Mouse (Mus musculus): Measurements from ENCODE around the gene Gabrg3. TPM values are rescaled to one million over a fixed set of nuclear protein-coding genes. Genes with fewer than 3 reads are reported as not detected.

The Gabrg3 gene
- polyA plus RNA-seq, 1 experiment = not detected

DNA sequence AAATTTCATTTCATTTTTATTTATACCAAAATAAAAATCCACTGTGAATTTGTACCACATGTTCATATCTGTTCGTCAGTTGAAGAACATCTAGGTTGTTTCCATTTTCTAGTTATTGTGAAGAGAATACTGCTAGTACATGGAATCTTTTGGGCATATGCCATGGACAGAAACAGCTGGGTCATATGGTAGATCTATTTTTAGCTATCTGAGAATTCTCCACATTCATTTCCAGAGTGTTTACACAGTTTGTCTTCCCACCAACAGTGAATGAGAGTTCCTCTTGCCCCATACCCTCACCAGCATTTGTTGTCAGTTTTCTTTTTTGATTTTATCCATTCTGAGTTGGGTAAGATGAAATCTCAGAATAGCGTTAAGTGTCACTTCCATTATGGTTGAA is 75.0 kb downstream of the Gabrg3 start:
- no peak overlapping the region for H3ac ChIP-seq (ENCODE audit: control insufficient read depth, insufficient read length, low read depth)
- TF ChIP-seq MYOG (IDR thresholded peaks at IDR 0.05; ENCODE audit: control insufficient read depth, extremely low read depth, insufficient read length) = no peak
- no peak for TF ChIP-seq MYOD1 (IDR thresholded peaks at IDR 0.05; ENCODE audit: control insufficient read depth, insufficient read length, low read depth)
- TF ChIP-seq CTCF (IDR thresholded peaks at IDR 0.05; ENCODE audit: control insufficient read depth, insufficient read depth, insufficient read length) = no peak
- no peaks in the 10 kb centered on the region for H3K36me3 ChIP-seq (ENCODE audit: control insufficient read depth, insufficient read depth)
- H3K79me2 ChIP-seq (ENCODE audit: control insufficient read depth, insufficient read depth) = no peaks in the 10 kb centered on the region
- H3K4me3 ChIP-seq (ENCODE audit: insufficient read depth, poor library complexity, severe bottlenecking) = no peak overlapping the region
- H3K27me3 ChIP-seq (ENCODE audit: control insufficient read depth, insufficient read depth, insufficient read length) = no peaks in the 10 kb centered on the region
- no peaks in the 10 kb centered on the region for H3K79me3 ChIP-seq (ENCODE audit: low read depth)

GRCm38 (mm10) chr7:57307337-57307736 is 79.7 kb downstream of the Gabrg3 start:
- Histone ChIP-seq H3K79me2 (ENCODE audit: control insufficient read depth, insufficient read depth) (no peaks in the 10 kb centered on the region), H3K4me3 (ENCODE audit: insufficient read depth, poor library complexity, severe bottlenecking) (no peak overlapping the region), H3K27me3 (ENCODE audit: control insufficient read depth, insufficient read depth, insufficient read length) (no peaks in the 10 kb centered on the region), H3ac (ENCODE audit: control insufficient read depth, insufficient read length, low read depth) (no peak overlapping the region), H3K79me3 (ENCODE audit: low read depth) (no peaks in the 10 kb centered on the region), H3K36me3 (ENCODE audit: control insufficient read depth, insufficient read depth) (no peaks in the 10 kb centered on the region)
- TF ChIP-seq CTCF (IDR thresholded peaks at IDR 0.05; ENCODE audit: control insufficient read depth, insufficient read depth, insufficient read length) = no peak
- no peak for TF ChIP-seq MAX (IDR thresholded peaks at IDR 0.05)
- no peak for TF ChIP-seq USF1 (IDR thresholded peaks at IDR 0.05; ENCODE audit: low read depth)
- TF ChIP-seq MYOG (IDR thresholded peaks at IDR 0.05; ENCODE audit: control insufficient read depth, extremely low read depth, insufficient read length) = no peak
- no peak for TF ChIP-seq MYOD1 (IDR thresholded peaks at IDR 0.05; ENCODE audit: control insufficient read depth, insufficient read length, low read depth)
- no peak for TF ChIP-seq CEBPB (IDR thresholded peaks at IDR 0.05; ENCODE audit: low read depth)
- TF ChIP-seq FOSL1 (IDR thresholded peaks at IDR 0.05; ENCODE audit: insufficient read depth, low read length, poor library complexity, severe bottlenecking) = no peak

DNA sequence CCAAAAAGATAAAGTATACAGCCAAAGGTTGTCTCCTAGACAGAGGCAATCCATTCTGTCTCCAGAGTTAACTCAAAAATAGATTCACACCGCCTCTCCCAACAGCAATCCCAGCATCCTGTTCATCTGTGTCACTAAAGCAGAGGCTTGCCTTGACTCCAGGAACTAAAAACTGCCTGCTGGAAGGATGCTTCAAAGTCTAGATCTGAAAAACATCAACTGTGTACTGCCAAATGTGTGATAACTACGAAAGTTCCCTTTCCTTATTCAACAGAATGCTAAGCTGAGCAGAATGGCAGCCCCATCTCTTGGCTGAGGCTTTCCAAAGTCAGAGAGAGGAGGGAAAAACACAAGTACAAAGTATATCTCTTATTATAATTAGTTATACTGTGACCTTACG is 90.3 kb downstream of the Gabrg3 start:
- Histone ChIP-seq H3K36me3 (ENCODE audit: control insufficient read depth, insufficient read depth) (no peaks in the 10 kb centered on the region), H3K79me2 (ENCODE audit: control insufficient read depth, insufficient read depth) (no peaks in the 10 kb centered on the region), H3ac (ENCODE audit: control insufficient read depth, insufficient read length, low read depth) (no peak overlapping the region), H3K79me3 (ENCODE audit: low read depth) (no peaks in the 10 kb centered on the region), H3K4me3 (ENCODE audit: insufficient read depth, poor library complexity, severe bottlenecking) (no peak overlapping the region), H3K27me3 (ENCODE audit: control insufficient read depth, insufficient read depth, insufficient read length) (no peaks in the 10 kb centered on the region)
- TF ChIP-seq USF1 (IDR thresholded peaks at IDR 0.05; ENCODE audit: low read depth) (no peak), MYOD1 (IDR thresholded peaks at IDR 0.05; ENCODE audit: control insufficient read depth, insufficient read length, low read depth) (no peak), MYOG (IDR thresholded peaks at IDR 0.05; ENCODE audit: control insufficient read depth, extremely low read depth, insufficient read length) (no peak), CEBPB (IDR thresholded peaks at IDR 0.05; ENCODE audit: low read depth) (no peak), CTCF (IDR thresholded peaks at IDR 0.05; ENCODE audit: control insufficient read depth, insufficient read depth, insufficient read length) (no peak), FOSL1 (IDR thresholded peaks at IDR 0.05; ENCODE audit: insufficient read depth, low read length, poor library complexity, severe bottlenecking) (no peak)

DNA sequence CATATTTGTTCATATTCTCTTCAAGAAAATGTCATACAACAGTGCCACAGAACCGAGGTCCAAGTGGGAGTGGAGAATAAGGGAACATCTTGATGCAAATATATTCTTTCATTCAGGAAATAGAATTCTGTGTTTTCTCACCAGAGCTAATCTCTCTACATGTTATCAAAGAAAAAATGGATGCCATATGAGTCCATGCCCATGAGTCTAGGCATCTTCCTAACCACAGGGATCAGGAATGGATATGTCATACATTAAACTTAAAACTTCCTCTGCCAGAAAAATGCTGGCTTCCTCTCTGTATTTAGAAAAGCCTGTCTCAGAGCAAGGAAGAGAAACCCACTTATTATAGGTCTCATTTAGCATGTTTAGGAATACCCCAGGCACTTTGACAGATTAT is 92.9 kb downstream of the Gabrg3 start:
- Histone ChIP-seq H3ac (ENCODE audit: control insufficient read depth, insufficient read length, low read depth) (no peak overlapping the region), H3K79me3 (ENCODE audit: low read depth) (no peaks in the 10 kb centered on the region), H3K4me3 (ENCODE audit: insufficient read depth, poor library complexity, severe bottlenecking) (no peak overlapping the region), H3K36me3 (ENCODE audit: control insufficient read depth, insufficient read depth) (no peaks in the 10 kb centered on the region), H3K79me2 (ENCODE audit: control insufficient read depth, insufficient read depth) (no peaks in the 10 kb centered on the region), H3K27me3 (ENCODE audit: control insufficient read depth, insufficient read depth, insufficient read length) (no peaks in the 10 kb centered on the region)
- TF ChIP-seq CEBPB (IDR thresholded peaks at IDR 0.05; ENCODE audit: low read depth) = no peak
- TF ChIP-seq FOSL1 (IDR thresholded peaks at IDR 0.05; ENCODE audit: insufficient read depth, low read length, poor library complexity, severe bottlenecking) = no peak
- no peak for TF ChIP-seq CTCF (IDR thresholded peaks at IDR 0.05; ENCODE audit: control insufficient read depth, insufficient read depth, insufficient read length)
- no peak for TF ChIP-seq MYOD1 (IDR thresholded peaks at IDR 0.05; ENCODE audit: control insufficient read depth, insufficient read length, low read depth)
- TF ChIP-seq MAX (IDR thresholded peaks at IDR 0.05) = no peak
- TF ChIP-seq USF1 (IDR thresholded peaks at IDR 0.05; ENCODE audit: low read depth) = no peak
- TF ChIP-seq MYOG (IDR thresholded peaks at IDR 0.05; ENCODE audit: control insufficient read depth, extremely low read depth, insufficient read length) = no peak

- H3ac ChIP-seq (ENCODE audit: control insufficient read depth, insufficient read length, low read depth) = no peak overlapping the region
- no peaks in the 10 kb centered on the region for H3K27me3 ChIP-seq (ENCODE audit: control insufficient read depth, insufficient read depth, insufficient read length)
- no peak overlapping the region for H3K4me3 ChIP-seq (ENCODE audit: insufficient read depth, poor library complexity, severe bottlenecking)
- no peaks in the 10 kb centered on the region for H3K79me3 ChIP-seq (ENCODE audit: low read depth)
- no peak for TF ChIP-seq MYOG (IDR thresholded peaks at IDR 0.05; ENCODE audit: control insufficient read depth, extremely low read depth, insufficient read length)
- TF ChIP-seq CEBPB (IDR thresholded peaks at IDR 0.05; ENCODE audit: low read depth) = no peak
- no peak for TF ChIP-seq CTCF (IDR thresholded peaks at IDR 0.05; ENCODE audit: control insufficient read depth, insufficient read depth, insufficient read length)
- no peak for TF ChIP-seq MYOD1 (IDR thresholded peaks at IDR 0.05; ENCODE audit: control insufficient read depth, insufficient read length, low read depth)
- TF ChIP-seq MAX (IDR thresholded peaks at IDR 0.05) = no peak
- no peaks in the 10 kb centered on the region for H3K36me3 ChIP-seq (ENCODE audit: control insufficient read depth, insufficient read depth)
- no peaks in the 10 kb centered on the region for H3K79me2 ChIP-seq (ENCODE audit: control insufficient read depth, insufficient read depth)
Measured at GRCm38 (mm10) chr7:57293564-57293963, 93.4 kb downstream of the Gabrg3 start.

DNA sequence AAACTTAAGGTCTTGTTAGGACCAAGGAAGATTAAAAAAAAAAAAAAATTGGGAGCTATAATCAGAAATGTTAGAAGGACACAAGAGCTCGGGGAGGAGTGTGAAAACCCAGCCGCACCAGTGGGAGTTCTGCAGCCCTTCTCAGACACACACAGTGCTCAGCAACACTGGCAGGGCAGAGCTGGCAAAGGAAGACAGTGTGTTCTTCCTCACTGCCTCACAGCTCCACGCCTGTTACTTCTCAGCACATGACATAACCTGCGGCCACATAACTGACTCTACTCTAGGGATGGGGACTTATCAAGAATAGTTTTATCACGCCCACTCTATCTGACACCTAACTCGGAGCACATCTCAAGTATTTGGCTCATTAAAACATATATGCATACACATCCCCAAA is 103.8 kb downstream of the Gabrg3 start:
- no peak overlapping the region for H3K4me3 ChIP-seq (ENCODE audit: insufficient read depth, poor library complexity, severe bottlenecking)
- TF ChIP-seq MAX (IDR thresholded peaks at IDR 0.05) (no peak), USF1 (IDR thresholded peaks at IDR 0.05; ENCODE audit: low read depth) (no peak), CTCF (IDR thresholded peaks at IDR 0.05; ENCODE audit: control insufficient read depth, insufficient read depth, insufficient read length) (no peak), MYOG (IDR thresholded peaks at IDR 0.05; ENCODE audit: control insufficient read depth, extremely low read depth, insufficient read length) (no peak), CEBPB (IDR thresholded peaks at IDR 0.05; ENCODE audit: low read depth) (no peak), FOSL1 (IDR thresholded peaks at IDR 0.05; ENCODE audit: insufficient read depth, low read length, poor library complexity, severe bottlenecking) (no peak), MYOD1 (IDR thresholded peaks at IDR 0.05; ENCODE audit: control insufficient read depth, insufficient read length, low read depth) (no peak)
- no peaks in the 10 kb centered on the region for H3K27me3 ChIP-seq (ENCODE audit: control insufficient read depth, insufficient read depth, insufficient read length)
- H3K79me2 ChIP-seq (ENCODE audit: control insufficient read depth, insufficient read depth) = no peaks in the 10 kb centered on the region
- no peaks in the 10 kb centered on the region for H3K36me3 ChIP-seq (ENCODE audit: control insufficient read depth, insufficient read depth)
- no peak overlapping the region for H3ac ChIP-seq (ENCODE audit: control insufficient read depth, insufficient read length, low read depth)
- no peaks in the 10 kb centered on the region for H3K79me3 ChIP-seq (ENCODE audit: low read depth)

All from C2C12 (cell line).